Mouse (Mus musculus): ENCODE measurements around the gene Slc22a20.

DNA sequence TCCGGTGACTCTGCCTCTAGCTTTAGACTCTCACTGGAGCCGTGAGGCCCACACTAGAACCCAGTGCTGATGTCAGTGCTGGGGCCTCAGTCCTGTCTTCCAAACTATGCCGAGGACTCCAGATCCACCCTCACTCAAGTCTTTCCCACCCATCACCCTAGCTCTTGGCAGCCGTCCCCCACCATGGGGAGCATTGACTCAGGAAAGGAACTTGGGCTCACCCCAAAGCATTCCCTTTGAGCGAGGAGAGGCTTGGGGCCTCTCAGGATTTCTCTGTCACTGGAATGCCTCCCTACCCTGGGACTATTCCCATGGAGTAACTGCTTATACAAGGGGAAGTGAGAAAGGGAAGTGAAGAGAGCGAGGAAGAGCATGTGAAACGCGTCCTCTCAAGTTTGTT lies 40.1 kb downstream of the Slc22a20 start:
- no peak for TF ChIP-seq EP300 (IDR thresholded peaks at IDR 0.05; ENCODE audit: low read depth)
- no peak for TF ChIP-seq CTCF (IDR thresholded peaks at IDR 0.05; ENCODE audit: low read depth)

Measured in liver, postnatal 0 days (tissue).